Mouse (Mus musculus): ENCODE results near the gene Rnf150. TPM values are rescaled to one million over a fixed set of nuclear protein-coding genes. Genes with fewer than 3 reads are reported as not detected.

Rnf150 gene
- polyA plus RNA-seq, 1 experiment from 2014 or later: 0.17 TPM

- 46% methylated on average over 3 of the region's 3 CpGs for WGBS (ENCODE audit: insufficient replicate concordance)
- H3K4me2 ChIP-seq: no peak overlapping the region
These were observed 222.4 kb downstream of the Rnf150 start for GRCm38 (mm10) chr8:83085581-83085980.

GRCm38 (mm10) chr8:83086625-83087024 lies 223.5 kb downstream of the Rnf150 start:
- no peak overlapping the region for H3K27ac ChIP-seq
- ATAC-seq: no peak
- 22% methylated on average over 8 of the region's 8 CpGs for WGBS (ENCODE audit: insufficient replicate concordance)
- H3K9ac ChIP-seq: no peak overlapping the region
- no peak overlapping the region for H3K4me2 ChIP-seq
- no peaks in the 10 kb centered on the region for H3K27me3 ChIP-seq (replicated peaks)
- H3K9me3 ChIP-seq (replicated peaks): no peaks in the 10 kb centered on the region
- no peaks in the 10 kb centered on the region for H3K36me3 ChIP-seq
- H3K4me3 ChIP-seq: no peak overlapping the region
- H3K4me1 ChIP-seq: no peaks in the 10 kb centered on the region

More at GRCm38 (mm10) chr8:83085581-83085980, 222.4 kb downstream of the Rnf150 start:
- Histone ChIP-seq H3K27ac (no peak overlapping the region), H3K36me3 (no peaks in the 10 kb centered on the region), H3K9me3 (replicated peaks) (no peaks in the 10 kb centered on the region), H3K4me1 (no peaks in the 10 kb centered on the region), H3K4me3 (no peak overlapping the region), H3K9ac (no peak overlapping the region), H3K27me3 (replicated peaks) (no peaks in the 10 kb centered on the region)
- no peak for ATAC-seq

- Histone ChIP-seq H3K27me3 (replicated peaks) (no peaks in the 10 kb centered on the region), H3K27ac (no peak overlapping the region), H3K4me1 (no peaks in the 10 kb centered on the region), H3K9me3 (replicated peaks) (no peaks in the 10 kb centered on the region), H3K4me2 (no peak overlapping the region), H3K36me3 (no peaks in the 10 kb centered on the region), H3K4me3 (no peak overlapping the region), H3K9ac (no peak overlapping the region)
- no peak for ATAC-seq
These were observed 224.4 kb downstream of the Rnf150 start for GRCm38 (mm10) chr8:83087604-83088003.

- Histone ChIP-seq H3K36me3 (no peaks in the 10 kb centered on the region), H3K9ac (no peak overlapping the region), H3K4me1 (no peaks in the 10 kb centered on the region), H3K9me3 (replicated peaks) (no peaks in the 10 kb centered on the region), H3K27me3 (replicated peaks) (no peaks in the 10 kb centered on the region), H3K4me3 (no peak overlapping the region), H3K27ac (no peak overlapping the region), H3K4me2 (no peak overlapping the region)
- 55% methylated on average over 6 of the region's 6 CpGs for WGBS (ENCODE audit: insufficient replicate concordance)
- ATAC-seq: no peak
These were observed 225.0 kb downstream of the Rnf150 start for GRCm38 (mm10) chr8:83088156-83088555.

- H3K27me3 ChIP-seq (replicated peaks): no peaks in the 10 kb centered on the region
- H3K27ac ChIP-seq: no peak overlapping the region
- no peak for ATAC-seq
- no peaks in the 10 kb centered on the region for H3K36me3 ChIP-seq
- H3K4me2 ChIP-seq: no peak overlapping the region
- H3K4me3 ChIP-seq: no peak overlapping the region
- 18% methylated on average over 10 of the region's 10 CpGs for WGBS (ENCODE audit: insufficient replicate concordance)
- H3K9ac ChIP-seq: no peak overlapping the region
- no peaks in the 10 kb centered on the region for H3K4me1 ChIP-seq
- no peaks in the 10 kb centered on the region for H3K9me3 ChIP-seq (replicated peaks)
These were observed 226.3 kb downstream of the Rnf150 start for GRCm38 (mm10) chr8:83089336-83089986.

GRCm38 (mm10) chr8:83090446-83090845 lies 227.3 kb downstream of the Rnf150 start:
- H3K4me3 ChIP-seq: no peak overlapping the region
- no peak overlapping the region for H3K4me2 ChIP-seq
- H3K36me3 ChIP-seq: no peaks in the 10 kb centered on the region
- no peaks in the 10 kb centered on the region for H3K4me1 ChIP-seq
- H3K9ac ChIP-seq: no peak overlapping the region
- no peak overlapping the region for H3K27ac ChIP-seq
- no peaks in the 10 kb centered on the region for H3K9me3 ChIP-seq (replicated peaks)
- H3K27me3 ChIP-seq (replicated peaks): no peaks in the 10 kb centered on the region; the same call in 1 of the 2 replicates
- no peak for ATAC-seq
- 73% methylated on average over 4 of the region's 4 CpGs for WGBS (ENCODE audit: insufficient replicate concordance)

GRCm38 (mm10) chr8:83100041-83100440 lies 236.9 kb downstream of the Rnf150 start:
- Histone ChIP-seq H3K9ac (no peak overlapping the region), H3K4me2 (no peak overlapping the region), H3K27ac (no peak overlapping the region), H3K27me3 (replicated peaks) (no peaks in the 10 kb centered on the region; the same call in 1 of the 2 replicates), H3K4me1 (no peaks in the 10 kb centered on the region), H3K9me3 (replicated peaks) (no peaks in the 10 kb centered on the region), H3K4me3 (no peak overlapping the region), H3K36me3 (no peaks in the 10 kb centered on the region)
- no peak for ATAC-seq
- WGBS (ENCODE audit: insufficient replicate concordance): 19% methylated on average over 1 of the region's 1 CpGs

- H3K9ac ChIP-seq: no peak overlapping the region
- H3K4me2 ChIP-seq: no peak overlapping the region
- H3K36me3 ChIP-seq: no peaks in the 10 kb centered on the region
- no peak overlapping the region for H3K4me3 ChIP-seq
- H3K4me1 ChIP-seq: no peaks in the 10 kb centered on the region
- ATAC-seq: no peak
- no peaks in the 10 kb centered on the region for H3K27me3 ChIP-seq (replicated peaks)
- 36% methylated on average over 7 of the region's 7 CpGs for WGBS (ENCODE audit: insufficient replicate concordance)
- H3K27ac ChIP-seq: no peak overlapping the region
- H3K9me3 ChIP-seq (replicated peaks): no peaks in the 10 kb centered on the region
These were observed 239.9 kb downstream of the Rnf150 start for GRCm38 (mm10) chr8:83102957-83103510.

- Histone ChIP-seq H3K4me1 (no peaks in the 10 kb centered on the region), H3K9ac (no peak overlapping the region), H3K27ac (no peak overlapping the region), H3K9me3 (replicated peaks) (no peaks in the 10 kb centered on the region), H3K4me2 (no peak overlapping the region), H3K27me3 (replicated peaks) (no peaks in the 10 kb centered on the region), H3K36me3 (no peaks in the 10 kb centered on the region), H3K4me3 (no peak overlapping the region)
- ATAC-seq: no peak
- WGBS (ENCODE audit: insufficient replicate concordance): 68% methylated on average over 2 of the region's 2 CpGs
These were observed 240.8 kb downstream of the Rnf150 start for GRCm38 (mm10) chr8:83103968-83104367.

- H3K4me2 ChIP-seq: no peak overlapping the region
- no peaks in the 10 kb centered on the region for H3K9me3 ChIP-seq (replicated peaks)
- no peak for ATAC-seq
- no peaks in the 10 kb centered on the region for H3K4me1 ChIP-seq
- no peak overlapping the region for H3K9ac ChIP-seq
- no peaks in the 10 kb centered on the region for H3K36me3 ChIP-seq
- H3K27me3 ChIP-seq (replicated peaks): no peaks in the 10 kb centered on the region
- no peak overlapping the region for H3K27ac ChIP-seq
- WGBS (ENCODE audit: insufficient replicate concordance): 35% methylated on average over 7 of the region's 7 CpGs
- no peak overlapping the region for H3K4me3 ChIP-seq
These were observed 246.6 kb downstream of the Rnf150 start for GRCm38 (mm10) chr8:83109756-83110155.

- Histone ChIP-seq H3K27ac (no peak overlapping the region), H3K4me2 (no peak overlapping the region), H3K27me3 (replicated peaks) (no peaks in the 10 kb centered on the region), H3K4me3 (no peak overlapping the region), H3K9ac (no peak overlapping the region), H3K4me1 (no peaks in the 10 kb centered on the region), H3K9me3 (replicated peaks) (no peaks in the 10 kb centered on the region), H3K36me3 (no peaks in the 10 kb centered on the region)
- ATAC-seq: no peak
- WGBS (ENCODE audit: insufficient replicate concordance): 68% methylated on average over 5 of the region's 5 CpGs
These were observed 247.0 kb downstream of the Rnf150 start for GRCm38 (mm10) chr8:83110177-83110576.

- Histone ChIP-seq H3K36me3 (no peaks in the 10 kb centered on the region), H3K4me3 (no peak overlapping the region), H3K4me2 (no peak overlapping the region), H3K9ac (no peak overlapping the region), H3K27me3 (replicated peaks) (no peaks in the 10 kb centered on the region), H3K9me3 (replicated peaks) (no peaks in the 10 kb centered on the region), H3K27ac (no peak overlapping the region), H3K4me1 (no peaks in the 10 kb centered on the region)
- ATAC-seq: no peak
- 52% methylated on average over 2 of the region's 2 CpGs for WGBS (ENCODE audit: insufficient replicate concordance)
These were observed 271.9 kb downstream of the Rnf150 start for GRCm38 (mm10) chr8:83135086-83135485.

- Histone ChIP-seq H3K36me3 (no peaks in the 10 kb centered on the region), H3K9me3 (replicated peaks) (no peaks in the 10 kb centered on the region), H3K27ac (no peak overlapping the region), H3K4me1 (no peaks in the 10 kb centered on the region), H3K4me3 (no peak overlapping the region), H3K27me3 (replicated peaks) (no peaks in the 10 kb centered on the region), H3K4me2 (no peak overlapping the region), H3K9ac (no peak overlapping the region)
- no peak for ATAC-seq
- WGBS (ENCODE audit: insufficient replicate concordance): 43% methylated on average over 1 of the region's 1 CpGs
These were observed 276.9 kb downstream of the Rnf150 start for GRCm38 (mm10) chr8:83140068-83140467.

Measured in liver, embryonic 12.5 days (tissue).